Mouse (Mus musculus): ENCODE results near the gene Atg16l1.

GRCm38 (mm10) chr1:87730271-87730670 is 25.4 kb upstream of the Atg16l1 start:
- TF ChIP-seq EP300 (IDR thresholded peaks at IDR 0.05; ENCODE audit: low read depth) (no peak), CTCF (IDR thresholded peaks at IDR 0.05; ENCODE audit: low read depth) (no peak)
